21 mouse cellular contexts compared by ENCODE assay signal in the genomic region with DNA sequence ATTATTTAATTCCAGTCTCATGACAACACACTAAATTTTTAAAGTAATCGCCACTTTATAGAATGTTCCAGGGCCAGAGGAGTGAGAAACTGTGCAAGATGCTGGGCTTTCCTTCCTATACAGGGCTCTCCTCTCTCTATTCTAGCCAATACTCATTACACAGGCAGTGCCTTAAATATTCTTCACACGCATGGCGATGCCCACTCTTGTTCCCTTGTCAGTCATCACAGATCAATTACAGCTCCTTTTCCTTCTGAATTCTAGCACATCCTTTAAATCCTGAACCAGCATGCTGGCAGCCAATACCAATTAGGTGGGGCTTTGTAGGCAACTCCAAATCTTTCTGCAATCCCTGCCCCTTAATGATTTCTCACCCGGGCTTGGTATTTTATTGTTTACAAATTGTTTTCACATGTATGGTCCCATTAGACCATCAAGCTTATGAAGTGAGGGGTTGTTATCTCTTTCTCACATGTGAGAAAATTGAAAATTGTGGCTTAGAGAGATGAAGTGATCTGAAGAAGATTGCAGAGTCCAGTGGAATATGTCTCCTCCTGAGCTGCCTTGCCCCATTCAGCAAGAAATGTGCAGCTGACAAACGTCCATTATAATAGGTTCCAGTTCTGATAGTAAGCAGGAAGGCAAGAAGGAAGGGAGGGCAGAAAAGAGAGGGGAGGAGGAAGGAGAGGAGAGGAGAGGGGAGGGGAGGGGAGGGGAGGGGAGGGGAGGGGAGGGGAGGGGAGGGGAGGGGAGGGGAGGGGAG.
DNase-seq lines count a peak whose midpoint lies in the region; ATAC-seq lines count a peak whose summit lies in the region.
"Had no signal": no experiment of that assay in that cellular context is flagged by ENCODE, and none has a peak within 500 bp of the region (broad histone marks: within the 10 kb centered on the region; RNA-seq: fewer than 3 reads in every experiment).

No protein-coding gene starts in this region.

- no peak overlapping the region for H3K9ac ChIP-seq in forebrain, embryonic 11.5 days (ENCODE audit: low read length)
- no peak overlapping the region for H3K9ac ChIP-seq in midbrain, embryonic 13.5 days (replicated peaks)
- no peak overlapping the region for H3K9ac ChIP-seq in intestine, embryonic 16.5 days (ENCODE audit: low read depth, low read length)
- H3K9ac ChIP-seq: limb, embryonic 12.5 days; liver, embryonic 12.5 days; lung, embryonic 15.5 days had no signal

- H3K4me1 ChIP-seq in forebrain, embryonic 11.5 days (replicated peaks; ENCODE audit: control insufficient read depth, insufficient read depth, low read length), result no peaks in the 10 kb centered on the region
- H3K4me1 ChIP-seq in forebrain, embryonic 10.5 days, result peaks cover 11% of the 10 kb centered on the region; the same call in 1 of the 2 replicates
- H3K4me1 ChIP-seq in midbrain, embryonic 13.5 days (replicated peaks), result peaks cover 12% of the 10 kb centered on the region
- H3K4me1 ChIP-seq in intestine, embryonic 16.5 days (ENCODE audit: control insufficient read depth, insufficient read depth, low read length), result no peaks in the 10 kb centered on the region
- H3K4me1 ChIP-seq: heart, embryonic 10.5 days; limb, embryonic 12.5 days; liver, embryonic 12.5 days; lung, embryonic 15.5 days had no signal

- no peaks in the 10 kb centered on the region for H3K36me3 ChIP-seq in forebrain, embryonic 11.5 days (ENCODE audit: control insufficient read depth, insufficient read depth, low read length)
- H3K36me3 ChIP-seq in forebrain, embryonic 10.5 days (replicated peaks), result no peaks in the 10 kb centered on the region
- no peaks in the 10 kb centered on the region for H3K36me3 ChIP-seq in midbrain, embryonic 13.5 days
- no peaks in the 10 kb centered on the region for H3K36me3 ChIP-seq in intestine, embryonic 16.5 days (ENCODE audit: control insufficient read depth, insufficient read depth, low read length)
- H3K36me3 ChIP-seq: heart, embryonic 10.5 days; limb, embryonic 12.5 days; liver, embryonic 12.5 days; lung, embryonic 15.5 days had no signal

- ATAC-seq in forebrain, embryonic 11.5 days (replicated peaks; ENCODE audit: low FRiP score), result peak; percentile 83
- ATAC-seq in midbrain, embryonic 13.5 days, result peak; percentile 93
- ATAC-seq in intestine, embryonic 16.5 days, result no peak
- ATAC-seq: liver, embryonic 12.5 days; Patski had no signal

- no peaks in the 10 kb centered on the region for H3K9me3 ChIP-seq in forebrain, embryonic 11.5 days (ENCODE audit: control insufficient read depth, low read length)
- no peaks in the 10 kb centered on the region for H3K9me3 ChIP-seq in forebrain, embryonic 10.5 days
- no peaks in the 10 kb centered on the region for H3K9me3 ChIP-seq in midbrain, embryonic 13.5 days
- H3K9me3 ChIP-seq in intestine, embryonic 16.5 days (ENCODE audit: control insufficient read depth, low read length), result no peaks in the 10 kb centered on the region
- H3K9me3 ChIP-seq: heart, embryonic 10.5 days; limb, embryonic 12.5 days; liver, embryonic 12.5 days; lung, embryonic 15.5 days had no signal

- no peak overlapping the region for H3K27ac ChIP-seq in forebrain, embryonic 11.5 days (ENCODE audit: low read depth, low read length)
- no peak overlapping the region for H3K27ac ChIP-seq in forebrain, embryonic 10.5 days
- peak overlapping the region; percentile 68 for H3K27ac ChIP-seq in midbrain, embryonic 13.5 days
- no peak overlapping the region for H3K27ac ChIP-seq in intestine, embryonic 16.5 days (ENCODE audit: low read length)
- H3K27ac ChIP-seq: heart, embryonic 10.5 days; limb, embryonic 12.5 days; liver, embryonic 12.5 days; lung, embryonic 15.5 days had no signal

- no peaks in the 10 kb centered on the region for H3K27me3 ChIP-seq in forebrain, embryonic 11.5 days (ENCODE audit: control insufficient read depth, insufficient read depth, low read length)
- no peaks in the 10 kb centered on the region for H3K27me3 ChIP-seq in forebrain, embryonic 10.5 days (ENCODE audit: poor library complexity, severe bottlenecking)
- H3K27me3 ChIP-seq in midbrain, embryonic 13.5 days, result no peaks in the 10 kb centered on the region
- no peaks in the 10 kb centered on the region for H3K27me3 ChIP-seq in intestine, embryonic 16.5 days (replicated peaks; ENCODE audit: control insufficient read depth, insufficient read depth, low read length)
- H3K27me3 ChIP-seq: limb, embryonic 12.5 days; liver, embryonic 12.5 days; lung, embryonic 15.5 days had no signal

- DNase-seq in forebrain, embryonic 11.5 days (ENCODE audit: low spot score), result no peak
- DNase-seq in forebrain, embryonic 10.5 days (ENCODE audit: extremely low spot score, low spot score), result no peak
- DNase-seq in retina, postnatal 1 day, result peak; percentile 6
- DNase-seq in retina, embryonic 14.5 days (ENCODE audit: low spot score), result no peak
- DNase-seq in urinary bladder, adult 2 months (ENCODE audit: low spot score), result no peak
- DNase-seq in kidney, postnatal 10 days, result no peak
- DNase-seq: adrenal gland, postnatal 10 days; cerebellum, adult 11-12 months; cerebellum, postnatal 25 days; embryo, embryonic 11 days; kidney, postnatal 4 days; lung, postnatal 4 days; right cerebral cortex, postnatal 25 days; thymus, postnatal 4 days had no signal

- H3K4me2 ChIP-seq in forebrain, embryonic 11.5 days (ENCODE audit: low read depth, low read length, severe bottlenecking), result no peak overlapping the region
- H3K4me2 ChIP-seq in midbrain, embryonic 13.5 days (replicated peaks), result no peak overlapping the region
- no peak overlapping the region for H3K4me2 ChIP-seq in intestine, embryonic 16.5 days (ENCODE audit: low read depth, low read length)
- H3K4me2 ChIP-seq: limb, embryonic 12.5 days; liver, embryonic 12.5 days; lung, embryonic 15.5 days had no signal

- H3K4me3 ChIP-seq in forebrain, embryonic 11.5 days (ENCODE audit: low read depth, low read length), result no peak overlapping the region
- no peak overlapping the region for H3K4me3 ChIP-seq in forebrain, embryonic 10.5 days
- H3K4me3 ChIP-seq in midbrain, embryonic 13.5 days (replicated peaks), result no peak overlapping the region
- H3K4me3 ChIP-seq in intestine, embryonic 16.5 days (ENCODE audit: low read length), result no peak overlapping the region
- H3K4me3 ChIP-seq: heart, embryonic 10.5 days; limb, embryonic 12.5 days; liver, embryonic 12.5 days; lung, embryonic 15.5 days had no signal

- WGBS in forebrain, embryonic 11.5 days, result 47% methylated on average over 5 of the region's 5 CpGs
- WGBS in forebrain, embryonic 10.5 days, result 65% methylated on average over 5 of the region's 5 CpGs
- WGBS in midbrain, embryonic 13.5 days, result 35% methylated on average over 5 of the region's 5 CpGs
- WGBS in intestine, embryonic 16.5 days, result 56% methylated on average over 5 of the region's 5 CpGs
